Mouse (Mus musculus) MEL (cell line): ENCODE results near the gene Apod. TPM values are rescaled to one million over a fixed set of nuclear protein-coding genes. Genes with fewer than 3 reads are reported as not detected.
A peak's percentile ranks its signal among the peaks of the same experiment; 100 is the strongest.

Experiments
- DNase-seq: peaks from one replicate; pipeline ENCODE4 v3.0.0; 2011; ENCODE audit warnings: low read depth, low spot score
- H3K27ac ChIP-seq: 2 replicates; pipeline ENCODE4 v1.5.1; 2012; ENCODE audit warnings: low read depth, mild to moderate bottlenecking, control low read depth, low read length, moderate library complexity; ENCODE audit not compliant: control insufficient read depth
- H3K27me3 ChIP-seq, 2 experiments: fragments of 150-350 bp in 1 of 2; sonication (generic) in 1 of 2; 2 replicates each; pipeline ENCODE4 v1.6.1; 2012; ENCODE audit warnings: low read length in 2 of 2, mild to moderate bottlenecking in 2 of 2, improper control_type of control experiment in 1 of 2, moderate library complexity in 1 of 2; ENCODE audit not compliant: insufficient read depth in 2 of 2, control insufficient read depth in 1 of 2
- H3K36me3 ChIP-seq, 2 experiments: 2 replicates each; pipeline ENCODE4 v1.6.1; 2012 to 2014; ENCODE audit warnings: low read length in 2 of 2, improper control_type of control experiment in 1 of 2, inconsistent platforms in 1 of 2, mild to moderate bottlenecking in 1 of 2; ENCODE audit not compliant: insufficient read depth in 2 of 2, control insufficient read depth in 1 of 2
- H3K4me1 ChIP-seq, 2 experiments: fragments of 150-350 bp in 1 of 2; sonication (generic) in 1 of 2; 2 replicates each; pipeline ENCODE4 v1.6.1; 2012; ENCODE audit warnings: low read length in 2 of 2, improper control_type of control experiment in 1 of 2, mild to moderate bottlenecking in 1 of 2; ENCODE audit not compliant: insufficient read depth in 2 of 2, control insufficient read depth in 1 of 2
- H3K4me3 ChIP-seq, 2 experiments: fragments of 150-350 bp in 1 of 2; sonication (generic) in 1 of 2; 2 replicates each; pipeline ENCODE4 v1.5.1; 2012; ENCODE audit warnings: low read depth in 2 of 2, low read length in 2 of 2, mild to moderate bottlenecking in 2 of 2, moderate library complexity in 2 of 2, control low read depth in 1 of 2, improper control_type of control experiment in 1 of 2; ENCODE audit not compliant: control insufficient read depth in 1 of 2, insufficient read depth in 1 of 2
- H3K79me2 ChIP-seq: 2 replicates; pipeline ENCODE4 v1.6.1; 2012; ENCODE audit warnings: mild to moderate bottlenecking, low read length, moderate library complexity; ENCODE audit not compliant: control insufficient read depth, poor library complexity, insufficient read depth
- H3K9ac ChIP-seq: 2 replicates; pipeline ENCODE4 v1.6.1; 2012; ENCODE audit warnings: low read depth, mild to moderate bottlenecking, control low read depth, low read length, moderate library complexity; ENCODE audit not compliant: control insufficient read depth, poor library complexity, severe bottlenecking
- H3K9me3 ChIP-seq: fragments of 150-350 bp; sonication (generic); replicated peaks from 2 replicates; pipeline ENCODE4 v1.6.1; 2012; ENCODE audit warnings: mild to moderate bottlenecking, low read length, improper control_type of control experiment, moderate library complexity; ENCODE audit not compliant: insufficient read depth
- BHLHE40 ChIP-seq: IDR thresholded peaks from 2 replicates; pipeline ENCODE4 v1.6.1; 2012; ENCODE audit warnings: low read depth, mild to moderate bottlenecking, inconsistent platforms, low read length, improper control_type of control experiment, borderline replicate concordance
- CHD1 ChIP-seq: IDR thresholded peaks from 2 replicates; pipeline ENCODE4 v1.6.1; 2012; ENCODE audit warnings: low read depth, mild to moderate bottlenecking, inconsistent platforms, low read length, improper control_type of control experiment
- CHD2 ChIP-seq: IDR thresholded peaks from 2 replicates; pipeline ENCODE4 v1.6.1; 2011; ENCODE audit warnings: low read length, improper control_type of control experiment
- CTCF ChIP-seq, 3 experiments: IDR thresholded peaks in 2 of 3; conservative IDR thresholded peaks in 1 of 3; 2 replicates each; pipeline ENCODE4 v1.5.1; 2011 to 2012; ENCODE audit warnings: low read length in 3 of 3, low read depth in 2 of 3, mild to moderate bottlenecking in 2 of 3, improper control_type of control experiment in 1 of 3, inconsistent platforms in 1 of 3, mixed read lengths in 1 of 3, moderate library complexity in 1 of 3; ENCODE audit not compliant: control insufficient read depth in 1 of 3, insufficient read depth in 1 of 3, poor library complexity in 1 of 3, severe bottlenecking in 1 of 3
- E2F4 ChIP-seq: IDR thresholded peaks from 2 replicates; pipeline ENCODE4 v1.6.1; 2011; ENCODE audit warnings: low read depth, low read length, improper control_type of control experiment, borderline replicate concordance
- ELF1 ChIP-seq: IDR thresholded peaks from 2 replicates; pipeline ENCODE4 v1.6.1; 2014; ENCODE audit warnings: low read depth, mild to moderate bottlenecking, inconsistent platforms, low read length, improper control_type of control experiment, moderate library complexity
- GABPA ChIP-seq: IDR thresholded peaks from 2 replicates; pipeline ENCODE4 v1.6.1; 2012; ENCODE audit warnings: low read depth, mild to moderate bottlenecking, inconsistent platforms, low read length, improper control_type of control experiment, moderate library complexity
- HCFC1 ChIP-seq: IDR thresholded peaks from 2 replicates; pipeline ENCODE4 v1.6.1; 2012; ENCODE audit warnings: low read depth, mild to moderate bottlenecking, inconsistent platforms, low read length, improper control_type of control experiment, moderate library complexity
- JUND ChIP-seq: IDR thresholded peaks from 2 replicates; pipeline ENCODE4 v1.6.1; 2011; ENCODE audit warnings: low read depth, mild to moderate bottlenecking, improper control_type of control experiment, low read length
- KAT2A ChIP-seq: conservative IDR thresholded peaks from 2 replicates; pipeline ENCODE4 v1.6.1; 2012; ENCODE audit warnings: low read depth, low read length, improper control_type of control experiment, inconsistent platforms
- MAFK ChIP-seq: IDR thresholded peaks from 2 replicates; pipeline ENCODE4 v1.6.1; 2011; ENCODE audit warnings: low read depth, mild to moderate bottlenecking, low read length, improper control_type of control experiment, borderline replicate concordance
- MAX ChIP-seq: IDR thresholded peaks from 2 replicates; pipeline ENCODE4 v1.6.1; 2011; ENCODE audit warnings: low read length, improper control_type of control experiment
- MEF2A ChIP-seq: IDR thresholded peaks from 2 replicates; pipeline ENCODE4 v1.6.1; 2014; ENCODE audit warnings: low read depth, mild to moderate bottlenecking, inconsistent platforms, low read length, improper control_type of control experiment; ENCODE audit not compliant: poor library complexity, insufficient replicate concordance, severe bottlenecking; ENCODE audit errors: extremely low read depth
- MYB ChIP-seq: IDR thresholded peaks from 2 replicates; pipeline ENCODE4 v1.6.1; 2011; ENCODE audit warnings: mild to moderate bottlenecking, low read depth, low read length, improper control_type of control experiment
- MYC ChIP-seq: IDR thresholded peaks from 2 replicates; pipeline ENCODE4 v1.6.1; 2011; ENCODE audit warnings: low read depth, mild to moderate bottlenecking, low read length, improper control_type of control experiment, moderate library complexity
- NELFE ChIP-seq: IDR thresholded peaks from 2 replicates; pipeline ENCODE4 v1.6.1; 2011; ENCODE audit warnings: low read depth, low read length, improper control_type of control experiment
- NRF1 ChIP-seq: IDR thresholded peaks from 2 replicates; pipeline ENCODE4 v1.6.1; 2014; ENCODE audit warnings: low read depth, mild to moderate bottlenecking, inconsistent platforms, low read length, improper control_type of control experiment, moderate library complexity; ENCODE audit not compliant: poor library complexity, insufficient read depth, severe bottlenecking
- POLR2A ChIP-seq, 2 experiments: IDR thresholded peaks; 2 replicates each; pipeline ENCODE4 v1.6.1; 2011 to 2012; ENCODE audit warnings: low read length in 2 of 2, mild to moderate bottlenecking in 2 of 2, control low read depth in 1 of 2, improper control_type of control experiment in 1 of 2, low read depth in 1 of 2, moderate library complexity in 1 of 2; ENCODE audit not compliant: control insufficient read depth in 1 of 2, insufficient read depth in 1 of 2, poor library complexity in 1 of 2
- POLR2AphosphoS2 ChIP-seq: IDR thresholded peaks from 2 replicates; pipeline ENCODE4 v1.6.1; 2011; ENCODE audit warnings: low read length, improper control_type of control experiment
- RAD21 ChIP-seq: IDR thresholded peaks from 2 replicates; pipeline ENCODE4 v1.6.1; 2011; ENCODE audit warnings: mild to moderate bottlenecking, low read depth, low read length, improper control_type of control experiment
- RCOR1 ChIP-seq: IDR thresholded peaks from 2 replicates; pipeline ENCODE4 v1.6.1; 2012; ENCODE audit warnings: low read depth, mild to moderate bottlenecking, inconsistent platforms, low read length, improper control_type of control experiment
- SIN3A ChIP-seq: IDR thresholded peaks from 2 replicates; pipeline ENCODE4 v1.6.1; 2012; ENCODE audit warnings: low read length, improper control_type of control experiment, inconsistent platforms
- SMC3 ChIP-seq: IDR thresholded peaks from 2 replicates; pipeline ENCODE4 v1.6.1; 2011; ENCODE audit warnings: low read depth, low read length, improper control_type of control experiment
- TBP ChIP-seq: IDR thresholded peaks from 2 replicates; pipeline ENCODE4 v1.8.0; 2011; ENCODE audit warnings: low read depth, low read length, improper control_type of control experiment
- TCF12 ChIP-seq: IDR thresholded peaks from 2 replicates; pipeline ENCODE4 v1.6.1; 2014; ENCODE audit warnings: low read depth, mild to moderate bottlenecking, inconsistent platforms, low read length, improper control_type of control experiment, moderate library complexity
- UBTF ChIP-seq: IDR thresholded peaks from 2 replicates; pipeline ENCODE4 v1.6.1; 2012; ENCODE audit warnings: low read depth, mild to moderate bottlenecking, inconsistent platforms, low read length, improper control_type of control experiment, moderate library complexity, borderline replicate concordance; ENCODE audit not compliant: insufficient read depth
- USF1 ChIP-seq: IDR thresholded peaks from 2 replicates; pipeline ENCODE4 v1.6.1; 2014; ENCODE audit warnings: low read depth, mild to moderate bottlenecking, inconsistent platforms, low read length, improper control_type of control experiment, moderate library complexity
- ZKSCAN1 ChIP-seq: IDR thresholded peaks from 2 replicates; pipeline ENCODE4 v1.6.1; 2012; ENCODE audit warnings: low read depth, mild to moderate bottlenecking, inconsistent platforms, low read length, improper control_type of control experiment, moderate library complexity
- ZMIZ1 ChIP-seq: IDR thresholded peaks from 2 replicates; pipeline ENCODE4 v1.6.1; 2012; ENCODE audit warnings: low read depth, mild to moderate bottlenecking, inconsistent platforms, low read length, improper control_type of control experiment, moderate library complexity
- ZNF384 ChIP-seq: IDR thresholded peaks from 2 replicates; pipeline ENCODE4 v1.6.1; 2012; ENCODE audit warnings: low read depth, mild to moderate bottlenecking, inconsistent platforms, low read length, improper control_type of control experiment
- polyA plus RNA-seq, 2 experiments: library from polyadenylated mRNA; stranded (reverse) in 1 of 2; unstranded in 1 of 2; fragments of >175 nt in 1 of 2; fragments of >200 nt in 1 of 2; gene quantifications; 2 replicates each; pipeline versions ENCODE4 v1.2.1 to v1.2.4; 2012; ENCODE audit warnings: low replicate concordance in 2 of 2, low read depth in 1 of 2; ENCODE audit not compliant: insufficient read length in 2 of 2, insufficient read depth in 1 of 2, missing spikeins in 1 of 2
- total RNA-seq: library from RNA; depleted of rRNA; stranded (reverse); fragments of 300-350 nt; gene quantifications from 2 replicates; pipeline ENCODE4 v1.2.3, GENCODE M21; 2012

Gene Apod
- total and polyA plus RNA-seq, 3 experiments = not detected

GRCm38 (mm10) chr16:31334796-31335195, 20.2 kb upstream of the Apod start:
- H3K36me3 ChIP-seq = peaks cover 0 to 10% of the 10 kb centered on the region in 2 experiments; a peak in 2 of 4 replicates
- H3K9me3 ChIP-seq = no peaks in the 10 kb centered on the region
- peaks cover 0 to 2% of the 10 kb centered on the region in 2 experiments; a peak in 2 of 4 replicates for H3K27me3 ChIP-seq
- H3K79me2 ChIP-seq = no peaks in the 10 kb centered on the region
- no peak for DNase-seq
- H3K4me1 ChIP-seq = peaks cover 0 to 12% of the 10 kb centered on the region in 2 experiments; a peak in 3 of 4 replicates
- no peak for TF ChIP-seq NELFE
- TF ChIP-seq ZMIZ1 = no peak
- no peak for TF ChIP-seq HCFC1
- TF ChIP-seq KAT2A = no peak
- no peak overlapping the region for H3K27ac ChIP-seq
- H3K9ac ChIP-seq = no peak overlapping the region
- H3K4me3 ChIP-seq = no peak overlapping the region

DNA sequence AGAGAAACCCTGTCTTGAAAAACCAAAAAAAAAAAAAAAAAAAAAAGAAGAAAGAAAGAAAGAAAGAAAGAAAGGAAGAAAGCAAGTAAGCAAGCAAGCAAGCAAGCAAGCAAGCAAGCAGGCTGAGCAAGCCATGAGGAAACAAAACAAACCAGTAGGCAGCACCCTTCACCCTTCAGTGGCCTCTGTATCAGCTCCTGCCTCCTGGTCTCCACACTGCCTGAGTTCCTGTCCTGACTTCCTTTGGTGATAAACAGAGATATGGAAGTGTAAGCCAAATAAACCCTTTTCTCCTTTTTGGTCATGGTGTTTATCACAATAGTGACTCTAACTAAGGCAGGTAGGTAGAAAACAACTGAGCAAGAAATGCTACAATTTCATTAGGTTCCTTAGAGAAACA, 18.0 kb upstream of the Apod start:
- Histone ChIP-seq H3K4me1 (peaks cover 0 to 12% of the 10 kb centered on the region in 2 experiments; a peak in 3 of 4 replicates), H3K79me2 (no peaks in the 10 kb centered on the region), H3K27me3 (no peaks in the 10 kb centered on the region; a peak in 1 of 4 replicates), H3K9me3 (no peaks in the 10 kb centered on the region), H3K36me3 (peaks cover 0 to 10% of the 10 kb centered on the region in 2 experiments; a peak in 2 of 4 replicates), H3K4me3 (no peak overlapping the region), H3K9ac (no peak overlapping the region; the same call in 1 of the 2 replicates), H3K27ac (peak overlapping the region; percentile 60)
- DNase-seq = peak; percentile 82
- TF ChIP-seq UBTF (no peak), POLR2A (IDR thresholded peaks at IDR 0.05; ENCODE audit: control insufficient read depth in 1 of 2, insufficient read depth in 1 of 2, low read depth in 1 of 2, low read length in 2 of 2, poor library complexity in 1 of 2) (no peak; a peak in 1 of 4 replicates), KAT2A (0 out of 2 replicates have a peak, but pooled peaks have one; percentile 22), JUND (no peak), ZMIZ1 (no peak), E2F4 (no peak), RCOR1 (peak; percentile 70), TCF12 (peak; percentile 91), GABPA (no peak), ZNF384 (no peak), NELFE (no peak), MAFK (no peak; the same call in 1 of the 2 replicates), HCFC1 (no peak), RAD21 (no peak; the same call in 1 of the 2 replicates), CHD1 (no peak), MAX (no peak), CTCF (IDR thresholded peaks at IDR 0.05 in 2 of 3, conservative IDR thresholded peaks at IDR 0.05 in 1 of 3; ENCODE audit: control insufficient read depth in 1 of 3, insufficient read depth in 1 of 3, low read depth in 2 of 3, low read length in 3 of 3, poor library complexity in 1 of 3, severe bottlenecking in 1 of 3) (no peak), SIN3A (0 out of 2 replicates have a peak, but pooled peaks have one; percentile 16), USF1 (no peak), NRF1 (no peak), BHLHE40 (peak; percentile 21; the same call in 1 of the 2 replicates), POLR2AphosphoS2 (no peak), TBP (peak; percentile 93), SMC3 (no peak), ZKSCAN1 (no peak), MEF2A (no peak), MYC (0 out of 2 replicates have a peak, but pooled peaks have one; percentile 37), ELF1 (no peak), MYB (0 out of 2 replicates have a peak, but pooled peaks have one; percentile 19), CHD2 (no peak)
